Mouse (Mus musculus): Measurements from ENCODE around the gene Plin3.
A peak's percentile ranks its signal among the peaks of the same experiment; 100 is the strongest.

DNA sequence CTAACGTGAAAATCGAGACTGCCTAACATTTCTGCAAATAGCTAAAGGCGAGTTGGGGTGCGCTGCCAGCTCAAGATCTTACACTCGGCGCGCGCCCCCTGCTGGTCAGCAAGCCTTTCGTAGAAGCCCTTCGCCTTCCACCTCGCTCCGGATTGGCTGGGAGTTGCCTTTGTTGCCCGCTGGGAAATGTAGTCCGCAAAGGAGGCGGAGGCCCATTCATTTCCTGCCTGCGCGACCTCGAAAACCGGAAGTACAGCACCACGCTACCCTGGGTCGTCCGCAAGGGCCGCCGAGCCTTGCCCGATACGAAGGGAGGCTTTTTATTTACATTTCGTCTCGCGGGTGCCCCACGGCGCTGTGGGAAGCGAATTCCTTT, 36.8 kb downstream of the Plin3 start:
- TF ChIP-seq POLR2A (IDR thresholded peaks at IDR 0.05; ENCODE audit: insufficient read depth, low read depth, low read length): peak; percentile 60
- TF ChIP-seq CTCF (IDR thresholded peaks at IDR 0.05; ENCODE audit: insufficient read depth, low read depth, low read length): peak; percentile 90
